Mouse (Mus musculus): Measurements from ENCODE around the gene Srd5a1. TPM values are rescaled to one million over a fixed set of nuclear protein-coding genes. Genes with fewer than 3 reads are reported as not detected.

The Srd5a1 gene
- polyA plus RNA-seq, 2 experiments: 15.9 to 43.4 TPM

GRCm38 (mm10) chr13:69556728-69557127 is 54.5 kb downstream of the Srd5a1 start:
- ATAC-seq (ENCODE audit: low FRiP score, low read depth) (no peak), DNase-seq (ENCODE audit: low spot score) (peak; percentile 52)
- no peak for TF ChIP-seq POLR2A (IDR thresholded peaks at IDR 0.05; ENCODE audit: borderline replicate concordance, extremely low read depth, insufficient read depth, insufficient read length)
- no peaks in the 10 kb centered on the region for H3K27me3 ChIP-seq (ENCODE audit: control insufficient read depth, insufficient read depth, low read length)
- no peak overlapping the region for H3K4me2 ChIP-seq (replicated peaks; ENCODE audit: low read depth, low read length, severe bottlenecking)
- H3K9me3 ChIP-seq (ENCODE audit: control insufficient read depth, low read length): no peaks in the 10 kb centered on the region
- H3K4me1 ChIP-seq (ENCODE audit: control insufficient read depth, insufficient read depth, low read length): no peaks in the 10 kb centered on the region
- H3K9ac ChIP-seq (ENCODE audit: low read depth, low read length, severe bottlenecking): no peak overlapping the region
- no peak overlapping the region for H3K4me3 ChIP-seq (replicated peaks; ENCODE audit: low read length)
- H3K27ac ChIP-seq (replicated peaks; ENCODE audit: low read depth, low read length): no peak overlapping the region
- no peaks in the 10 kb centered on the region for H3K36me3 ChIP-seq (ENCODE audit: control insufficient read depth, insufficient read depth, low read length)

DNA sequence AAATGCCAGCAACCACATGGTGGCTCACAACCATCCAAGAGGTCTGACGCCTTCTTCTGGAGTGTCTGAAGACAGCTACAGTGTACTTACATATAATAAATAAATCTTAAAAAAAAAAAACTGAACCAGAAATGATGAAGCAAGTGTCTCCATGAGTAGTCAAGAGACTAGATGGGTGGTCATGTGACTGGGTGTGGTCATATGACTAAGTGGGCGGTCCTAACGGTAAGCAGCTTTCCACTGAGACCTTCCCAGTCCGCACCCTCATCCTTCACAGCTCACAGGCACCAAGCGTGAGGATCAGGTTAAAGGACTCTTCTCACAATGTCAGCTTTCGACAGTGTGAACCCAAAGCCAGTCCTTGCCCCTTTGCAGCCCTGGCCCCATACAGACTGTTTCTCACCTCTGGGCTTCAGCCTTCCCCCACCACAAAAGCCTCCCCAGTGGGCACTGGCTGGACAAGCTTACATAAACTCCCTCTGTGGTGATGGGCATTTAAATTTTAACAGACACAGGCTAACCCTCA is 55.2 kb downstream of the Srd5a1 start:
- Histone ChIP-seq H3K4me1 (ENCODE audit: control insufficient read depth, insufficient read depth, low read length) (no peaks in the 10 kb centered on the region), H3K9me3 (ENCODE audit: control insufficient read depth, low read length) (no peaks in the 10 kb centered on the region), H3K36me3 (ENCODE audit: control insufficient read depth, insufficient read depth, low read length) (no peaks in the 10 kb centered on the region), H3K4me2 (replicated peaks; ENCODE audit: low read depth, low read length, severe bottlenecking) (no peak overlapping the region), H3K9ac (ENCODE audit: low read depth, low read length, severe bottlenecking) (no peak overlapping the region), H3K27ac (replicated peaks; ENCODE audit: low read depth, low read length) (no peak overlapping the region), H3K4me3 (replicated peaks; ENCODE audit: low read length) (no peak overlapping the region), H3K27me3 (ENCODE audit: control insufficient read depth, insufficient read depth, low read length) (no peaks in the 10 kb centered on the region)
- 84% methylated on average over 6 of the region's 6 CpGs for WGBS
- no peak for TF ChIP-seq POLR2A (IDR thresholded peaks at IDR 0.05; ENCODE audit: borderline replicate concordance, extremely low read depth, insufficient read depth, insufficient read length)
- DNase-seq (ENCODE audit: low spot score): no peak
- ATAC-seq (ENCODE audit: low FRiP score, low read depth): no peak

DNA sequence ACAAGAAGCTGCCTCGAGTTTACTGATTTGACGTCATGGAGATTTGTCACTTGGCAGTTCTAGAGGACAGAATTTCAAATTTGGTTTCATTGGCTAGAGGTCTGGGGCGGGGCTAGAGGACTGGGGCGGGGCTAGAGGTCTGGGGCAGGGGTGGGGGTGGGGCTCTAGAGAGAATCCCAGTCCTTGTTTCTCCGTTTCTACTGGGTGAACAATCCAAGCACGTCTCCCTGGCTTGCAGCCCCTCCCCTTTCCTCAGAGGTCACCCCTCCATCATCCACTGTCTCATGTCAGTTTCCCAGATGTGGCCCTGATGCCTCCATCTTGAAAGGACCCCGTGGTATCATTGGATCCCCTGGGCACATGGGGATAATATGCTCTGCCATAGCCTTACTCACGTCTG is 56.2 kb downstream of the Srd5a1 start:
- Histone ChIP-seq H3K9me3 (ENCODE audit: control insufficient read depth, low read length) (no peaks in the 10 kb centered on the region), H3K4me1 (ENCODE audit: control insufficient read depth, insufficient read depth, low read length) (no peaks in the 10 kb centered on the region), H3K9ac (ENCODE audit: low read depth, low read length, severe bottlenecking) (no peak overlapping the region), H3K4me3 (replicated peaks; ENCODE audit: low read length) (no peak overlapping the region), H3K36me3 (ENCODE audit: control insufficient read depth, insufficient read depth, low read length) (no peaks in the 10 kb centered on the region), H3K27me3 (ENCODE audit: control insufficient read depth, insufficient read depth, low read length) (no peaks in the 10 kb centered on the region), H3K4me2 (replicated peaks; ENCODE audit: low read depth, low read length, severe bottlenecking) (no peak overlapping the region), H3K27ac (replicated peaks; ENCODE audit: low read depth, low read length) (no peak overlapping the region)
- TF ChIP-seq POLR2A (IDR thresholded peaks at IDR 0.05; ENCODE audit: borderline replicate concordance, extremely low read depth, insufficient read depth, insufficient read length): no peak
- ATAC-seq (ENCODE audit: low FRiP score, low read depth) (no peak), DNase-seq (ENCODE audit: low spot score) (no peak)
- 21% methylated on average over 8 of the region's 8 CpGs for WGBS

DNA sequence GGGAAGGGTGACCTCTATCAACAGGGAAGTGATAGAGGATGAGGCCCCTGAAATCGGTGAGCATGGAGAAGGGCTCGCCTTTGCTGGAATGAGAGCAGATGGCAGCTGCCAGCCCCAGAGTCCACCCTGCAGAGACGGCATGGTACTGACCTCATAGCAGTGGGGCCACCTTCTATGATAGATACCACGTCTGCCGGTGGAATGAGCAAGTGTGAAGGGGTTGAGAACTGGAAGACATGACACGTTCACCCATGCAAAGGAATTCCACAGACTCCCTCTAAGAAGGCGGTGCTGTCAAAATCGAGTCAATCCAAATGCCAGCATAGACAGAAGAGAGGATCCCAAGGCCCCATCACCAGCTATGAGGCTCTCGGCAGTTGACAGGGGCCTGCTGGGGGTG is 57.0 kb downstream of the Srd5a1 start:
- H3K27ac ChIP-seq (replicated peaks; ENCODE audit: low read depth, low read length): no peak overlapping the region
- H3K4me1 ChIP-seq (ENCODE audit: control insufficient read depth, insufficient read depth, low read length): no peaks in the 10 kb centered on the region
- H3K9ac ChIP-seq (ENCODE audit: low read depth, low read length, severe bottlenecking): no peak overlapping the region
- TF ChIP-seq POLR2A (IDR thresholded peaks at IDR 0.05; ENCODE audit: borderline replicate concordance, extremely low read depth, insufficient read depth, insufficient read length): no peak
- H3K4me2 ChIP-seq (replicated peaks; ENCODE audit: low read depth, low read length, severe bottlenecking): no peak overlapping the region
- ATAC-seq (ENCODE audit: low FRiP score, low read depth) (no peak), DNase-seq (ENCODE audit: low spot score) (no peak)
- H3K36me3 ChIP-seq (ENCODE audit: control insufficient read depth, insufficient read depth, low read length): no peaks in the 10 kb centered on the region
- no peak overlapping the region for H3K4me3 ChIP-seq (replicated peaks; ENCODE audit: low read length)
- no peaks in the 10 kb centered on the region for H3K9me3 ChIP-seq (ENCODE audit: control insufficient read depth, low read length)
- 73% methylated on average over 9 of the region's 9 CpGs for WGBS
- H3K27me3 ChIP-seq (ENCODE audit: control insufficient read depth, insufficient read depth, low read length): no peaks in the 10 kb centered on the region

GRCm38 (mm10) chr13:69553024-69553423 is 58.2 kb downstream of the Srd5a1 start:
- no peak for TF ChIP-seq POLR2A (IDR thresholded peaks at IDR 0.05; ENCODE audit: borderline replicate concordance, extremely low read depth, insufficient read depth, insufficient read length)
- WGBS: 21% methylated on average over 5 of the region's 5 CpGs
- no peak for DNase-seq (ENCODE audit: low spot score)

GRCm38 (mm10) chr13:69550831-69551230 is 60.4 kb downstream of the Srd5a1 start:
- Histone ChIP-seq H3K4me2 (replicated peaks; ENCODE audit: low read depth, low read length, severe bottlenecking) (no peak overlapping the region), H3K27me3 (ENCODE audit: control insufficient read depth, insufficient read depth, low read length) (no peaks in the 10 kb centered on the region), H3K36me3 (ENCODE audit: control insufficient read depth, insufficient read depth, low read length) (no peaks in the 10 kb centered on the region), H3K4me3 (replicated peaks; ENCODE audit: low read length) (no peak overlapping the region), H3K4me1 (ENCODE audit: control insufficient read depth, insufficient read depth, low read length) (no peaks in the 10 kb centered on the region), H3K27ac (replicated peaks; ENCODE audit: low read depth, low read length) (no peak overlapping the region), H3K9ac (ENCODE audit: low read depth, low read length, severe bottlenecking) (no peak overlapping the region), H3K9me3 (ENCODE audit: control insufficient read depth, low read length) (no peaks in the 10 kb centered on the region)
- WGBS: 89% methylated on average over 2 of the region's 2 CpGs
- no peak for TF ChIP-seq POLR2A (IDR thresholded peaks at IDR 0.05; ENCODE audit: borderline replicate concordance, extremely low read depth, insufficient read depth, insufficient read length)
- DNase-seq (ENCODE audit: low spot score) (no peak), ATAC-seq (ENCODE audit: low FRiP score, low read depth) (no peak)

More at GRCm38 (mm10) chr13:69553024-69553423, 58.2 kb downstream of the Srd5a1 start:
- Histone ChIP-seq H3K9ac (ENCODE audit: low read depth, low read length, severe bottlenecking) (no peak overlapping the region), H3K4me3 (replicated peaks; ENCODE audit: low read length) (no peak overlapping the region), H3K9me3 (ENCODE audit: control insufficient read depth, low read length) (no peaks in the 10 kb centered on the region), H3K36me3 (ENCODE audit: control insufficient read depth, insufficient read depth, low read length) (no peaks in the 10 kb centered on the region), H3K27ac (replicated peaks; ENCODE audit: low read depth, low read length) (no peak overlapping the region), H3K4me2 (replicated peaks; ENCODE audit: low read depth, low read length, severe bottlenecking) (no peak overlapping the region), H3K27me3 (ENCODE audit: control insufficient read depth, insufficient read depth, low read length) (no peaks in the 10 kb centered on the region), H3K4me1 (ENCODE audit: control insufficient read depth, insufficient read depth, low read length) (no peaks in the 10 kb centered on the region)
- no peak for ATAC-seq (ENCODE audit: low FRiP score, low read depth)

Data from limb, embryonic 14.5 days (tissue).